Mouse (Mus musculus) ES-Bruce4 (cell line): Measurements from ENCODE around the gene Glmn. TPM values are rescaled to one million over a fixed set of nuclear protein-coding genes. Genes with fewer than 3 reads are reported as not detected.

Source experiments
- H3K27ac ChIP-seq: 2 replicates; pipeline ENCODE4 v1.5.1; 2012; ENCODE audit warnings: low read length, inconsistent platforms; ENCODE audit not compliant: insufficient read depth
- H3K27me3 ChIP-seq: 2 replicates; pipeline ENCODE4 v1.6.1; 2012; ENCODE audit warnings: mild to moderate bottlenecking, low read length, inconsistent platforms; ENCODE audit not compliant: control insufficient read depth, poor library complexity, insufficient read depth, severe bottlenecking
- H3K36me3 ChIP-seq: 2 replicates; pipeline ENCODE4 v1.6.1; 2012; ENCODE audit warnings: inconsistent platforms, mild to moderate bottlenecking, low read length, moderate library complexity; ENCODE audit not compliant: control insufficient read depth, poor library complexity, insufficient read depth, severe bottlenecking
- H3K4me1 ChIP-seq: one replicate; pipeline ENCODE4 v1.8.1; 2011; ENCODE audit warnings: low read length; ENCODE audit not compliant: control insufficient read depth, insufficient read depth
- H3K4me3 ChIP-seq: 2 replicates; pipeline ENCODE4 v1.5.1; 2011; ENCODE audit warnings: low read depth, mild to moderate bottlenecking, low read length
- H3K9ac ChIP-seq: 2 replicates; pipeline ENCODE4 v1.6.1; 2012; ENCODE audit warnings: low read depth, mild to moderate bottlenecking, inconsistent platforms; ENCODE audit not compliant: poor library complexity, severe bottlenecking
- H3K9me3 ChIP-seq: replicated peaks from 2 replicates; pipeline ENCODE4 v1.6.1; 2012; ENCODE audit warnings: mild to moderate bottlenecking, low read length, inconsistent platforms; ENCODE audit not compliant: control insufficient read depth, poor library complexity, insufficient read depth, severe bottlenecking
- CTCF ChIP-seq: IDR thresholded peaks from one replicate; pipeline ENCODE4 v1.8.1; 2011; ENCODE audit warnings: low read depth, low read length
- EP300 ChIP-seq: IDR thresholded peaks from 2 replicates; pipeline ENCODE4 v1.6.1; 2011; ENCODE audit warnings: low read depth, low read length; ENCODE audit not compliant: insufficient read depth
- POLR2A ChIP-seq: IDR thresholded peaks from one replicate; pipeline ENCODE4 v1.8.1; 2011; ENCODE audit warnings: low read length; ENCODE audit not compliant: insufficient read depth
- polyA plus RNA-seq: library from polyadenylated mRNA; stranded (reverse); fragments of >200 nt; gene quantifications from 2 replicates; pipeline ENCODE4 v1.2.4, GENCODE M21; 2011; ENCODE audit warnings: low read depth; ENCODE audit not compliant: missing spikeins, insufficient read depth, insufficient read length

Glmn gene
- polyA plus RNA-seq, 1 experiment: 27.4 TPM

GRCm38 (mm10) chr5:107528856-107529255 lies 68.8 kb downstream of the Glmn start:
- H3K4me1 ChIP-seq: no peaks in the 10 kb centered on the region
- H3K9me3 ChIP-seq: no peaks in the 10 kb centered on the region
- TF ChIP-seq POLR2A (no peak), CTCF (no peak), EP300 (no peak)
- no peaks in the 10 kb centered on the region for H3K36me3 ChIP-seq
- no peak overlapping the region for H3K27ac ChIP-seq
- no peak overlapping the region for H3K4me3 ChIP-seq
- H3K9ac ChIP-seq: no peak overlapping the region
- no peaks in the 10 kb centered on the region; the same call in 1 of the 2 replicates for H3K27me3 ChIP-seq

- TF ChIP-seq POLR2A (no peak), EP300 (no peak), CTCF (no peak)
- H3K27ac ChIP-seq: no peak overlapping the region
- H3K36me3 ChIP-seq: no peaks in the 10 kb centered on the region
- no peaks in the 10 kb centered on the region; the same call in 1 of the 2 replicates for H3K27me3 ChIP-seq
- H3K9ac ChIP-seq: no peak overlapping the region
- H3K9me3 ChIP-seq: no peaks in the 10 kb centered on the region
- no peak overlapping the region for H3K4me3 ChIP-seq
- no peaks in the 10 kb centered on the region for H3K4me1 ChIP-seq
Observed at GRCm38 (mm10) chr5:107524281-107524680, 73.4 kb downstream of the Glmn start.

GRCm38 (mm10) chr5:107521897-107522296 lies 75.8 kb downstream of the Glmn start:
- Histone ChIP-seq H3K4me3 (no peak overlapping the region), H3K36me3 (no peaks in the 10 kb centered on the region), H3K9ac (no peak overlapping the region), H3K27ac (no peak overlapping the region), H3K27me3 (no peaks in the 10 kb centered on the region; the same call in 1 of the 2 replicates), H3K9me3 (no peaks in the 10 kb centered on the region), H3K4me1 (no peaks in the 10 kb centered on the region)
- TF ChIP-seq CTCF: no peak
- TF ChIP-seq POLR2A: no peak
- no peak for TF ChIP-seq EP300

- Histone ChIP-seq H3K9me3 (no peaks in the 10 kb centered on the region), H3K9ac (no peak overlapping the region), H3K4me1 (no peaks in the 10 kb centered on the region), H3K36me3 (no peaks in the 10 kb centered on the region), H3K4me3 (no peak overlapping the region), H3K27me3 (no peaks in the 10 kb centered on the region), H3K27ac (no peak overlapping the region)
- TF ChIP-seq EP300 (no peak), POLR2A (no peak), CTCF (no peak)
Observed at GRCm38 (mm10) chr5:107521386-107521785, 76.3 kb downstream of the Glmn start.

- H3K9ac ChIP-seq: no peak overlapping the region
- H3K4me1 ChIP-seq: no peaks in the 10 kb centered on the region
- no peak overlapping the region for H3K4me3 ChIP-seq
- H3K9me3 ChIP-seq: no peaks in the 10 kb centered on the region
- H3K36me3 ChIP-seq: no peaks in the 10 kb centered on the region
- H3K27me3 ChIP-seq: no peaks in the 10 kb centered on the region
- H3K27ac ChIP-seq: no peak overlapping the region
- TF ChIP-seq EP300: no peak
Observed at GRCm38 (mm10) chr5:107518602-107519001, 79.1 kb downstream of the Glmn start.

DNA sequence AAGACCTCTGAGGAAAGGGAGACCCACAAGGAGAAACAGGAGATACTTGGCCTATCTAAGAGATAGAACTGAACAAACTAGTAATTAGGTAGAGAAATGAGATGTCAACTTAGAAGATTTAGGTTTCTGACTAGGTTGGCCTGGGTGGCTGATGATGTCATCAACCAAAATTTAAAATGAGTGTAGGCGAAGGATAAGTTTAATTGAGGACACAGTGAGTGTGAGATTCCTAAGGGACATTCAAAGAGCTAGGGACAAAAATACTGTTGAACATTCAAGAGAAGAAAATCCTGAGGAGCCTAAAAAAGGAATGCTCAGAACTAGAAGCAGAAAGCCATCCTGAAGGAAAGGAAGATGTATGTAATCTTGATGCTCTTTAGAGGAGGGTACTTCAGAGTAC lies 81.6 kb downstream of the Glmn start:
- Histone ChIP-seq H3K4me3 (no peak overlapping the region), H3K9ac (no peak overlapping the region), H3K27me3 (no peaks in the 10 kb centered on the region), H3K27ac (no peak overlapping the region), H3K4me1 (no peaks in the 10 kb centered on the region), H3K9me3 (no peaks in the 10 kb centered on the region), H3K36me3 (no peaks in the 10 kb centered on the region)
- TF ChIP-seq CTCF: no peak
- no peak for TF ChIP-seq POLR2A
